Mouse (Mus musculus) intestine, embryonic 15.5 days (tissue): ENCODE results near the gene Ccdc155. TPM values are rescaled to one million over a fixed set of nuclear protein-coding genes. Genes with fewer than 3 reads are reported as not detected.
"Not testable (repeated sequence)": the region's sequence is repeated elsewhere in the genome, so short reads cannot be mapped to it uniquely, and the experiment has no call there.

Experiments used
- ATAC-seq: fragments of 200-750 bp; cut with Nextera tagmentation; 2 replicates; pipeline ENCODE4 v1.8.0; 2017; ENCODE audit warnings: moderate TSS enrichment, moderate library complexity
- H3K27ac ChIP-seq: fragments of 300-500 bp; sonication (generic); 2 replicates; pipeline ENCODE4 v1.5.1; 2015; ENCODE audit warnings: mild to moderate bottlenecking, inconsistent platforms
- H3K27me3 ChIP-seq: fragments of 300-500 bp; sonication (generic); replicated peaks from 2 replicates; pipeline ENCODE4 v1.6.1; 2015; ENCODE audit warnings: inconsistent platforms
- H3K36me3 ChIP-seq: fragments of 300-500 bp; sonication (generic); 2 replicates; pipeline ENCODE4 v1.6.1; 2015; ENCODE audit warnings: inconsistent platforms
- H3K4me1 ChIP-seq: fragments of 300-500 bp; sonication (generic); replicated peaks from 2 replicates; pipeline ENCODE4 v1.6.1; 2015; ENCODE audit warnings: inconsistent platforms
- H3K4me2 ChIP-seq: fragments of 300-500 bp; sonication (generic); replicated peaks from 2 replicates; pipeline ENCODE4 v1.6.1; 2015; ENCODE audit warnings: mild to moderate bottlenecking, inconsistent platforms
- H3K4me3 ChIP-seq: fragments of 300-500 bp; sonication (generic); replicated peaks from 2 replicates; pipeline ENCODE4 v1.5.1; 2015; ENCODE audit warnings: inconsistent platforms
- H3K9ac ChIP-seq: fragments of 300-500 bp; sonication (generic); 2 replicates; pipeline ENCODE4 v1.6.1; 2015; ENCODE audit warnings: inconsistent platforms
- H3K9me3 ChIP-seq: fragments of 300-500 bp; sonication (generic); 2 replicates; pipeline ENCODE4 v1.6.1; 2016; ENCODE audit warnings: inconsistent platforms
- WGBS: fragments of 180-500 bp; shearing (Covaris S2); methylation state at CpG from one replicate; pipeline ENCODE4 v1.1.7; 2015; 5-methylcytosine and 5-hydroxymethylcytosine counted together
- polyA plus RNA-seq: library from polyadenylated mRNA; unstranded; fragments of >200 nt; fragmentation: Nextera tagmentation; extraction: Ambion mirVana; gene quantifications from 2 replicates; pipeline ENCODE4 v1.2.1, GENCODE M21; 2015

Ccdc155 gene
- polyA plus RNA-seq, 1 experiment from 2014 or later, result 0.69 TPM

DNA sequence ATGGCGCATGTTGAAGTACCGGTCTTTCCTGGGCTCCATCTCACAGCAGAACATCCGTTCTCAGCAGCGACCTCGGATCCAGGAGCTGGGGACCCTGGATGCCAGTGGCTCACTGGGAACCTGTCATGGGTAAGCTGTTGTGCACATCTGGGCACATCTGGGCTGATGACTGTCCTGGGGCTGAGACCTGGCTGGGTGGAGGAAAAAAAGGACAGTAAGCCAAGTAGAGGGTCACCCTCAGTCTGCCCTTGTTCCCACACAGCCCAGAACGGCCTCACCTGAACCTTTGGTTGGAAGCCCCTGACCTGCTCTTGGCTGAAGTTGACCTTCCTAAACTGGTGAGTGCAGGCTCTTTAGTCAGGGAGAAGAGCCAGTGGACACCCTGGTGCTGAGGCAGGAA, 45.7 kb downstream of the Ccdc155 start:
- Histone ChIP-seq H3K9ac (no peak overlapping the region), H3K4me2 (no peak overlapping the region), H3K36me3 (peaks cover 6% of the 10 kb centered on the region; the same call in 1 of the 2 replicates), H3K27ac (no peak overlapping the region), H3K27me3 (peaks cover 17% of the 10 kb centered on the region), H3K9me3 (no peaks in the 10 kb centered on the region), H3K4me1 (peaks cover 13% of the 10 kb centered on the region), H3K4me3 (no peak overlapping the region)
- 96% methylated on average over 6 of the region's 6 CpGs for WGBS
- no peak for ATAC-seq

DNA sequence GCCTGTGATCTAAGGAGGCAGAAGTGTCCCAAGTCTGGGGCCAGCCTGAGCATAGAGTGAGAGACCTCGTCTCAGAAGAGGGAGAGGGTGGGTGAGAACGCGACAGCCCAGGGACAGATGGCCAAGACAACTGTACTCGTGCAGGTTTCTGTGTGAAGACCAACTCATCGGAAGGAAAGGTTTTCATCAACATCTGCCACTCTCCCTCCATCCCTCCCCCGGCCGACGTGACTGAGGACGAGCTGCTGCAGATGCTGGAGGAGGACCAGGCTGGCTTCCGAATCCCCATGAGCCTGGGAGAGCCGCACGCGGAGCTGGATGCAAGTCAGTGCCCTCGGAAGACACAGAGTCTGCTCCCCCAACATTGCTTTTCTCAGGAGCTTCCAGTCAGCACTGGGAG, 47.2 kb downstream of the Ccdc155 start:
- Histone ChIP-seq H3K27ac (no peak overlapping the region), H3K4me2 (no peak overlapping the region), H3K36me3 (peaks cover 6% of the 10 kb centered on the region; the same call in 1 of the 2 replicates), H3K4me1 (peaks cover 8% of the 10 kb centered on the region; the same call in 1 of the 2 replicates), H3K9ac (no peak overlapping the region), H3K9me3 (no peaks in the 10 kb centered on the region), H3K27me3 (peaks cover 2% of the 10 kb centered on the region; the same call in 1 of the 2 replicates), H3K4me3 (no peak overlapping the region)
- 86% methylated on average over 14 of the region's 14 CpGs for WGBS
- ATAC-seq, result no peak

DNA sequence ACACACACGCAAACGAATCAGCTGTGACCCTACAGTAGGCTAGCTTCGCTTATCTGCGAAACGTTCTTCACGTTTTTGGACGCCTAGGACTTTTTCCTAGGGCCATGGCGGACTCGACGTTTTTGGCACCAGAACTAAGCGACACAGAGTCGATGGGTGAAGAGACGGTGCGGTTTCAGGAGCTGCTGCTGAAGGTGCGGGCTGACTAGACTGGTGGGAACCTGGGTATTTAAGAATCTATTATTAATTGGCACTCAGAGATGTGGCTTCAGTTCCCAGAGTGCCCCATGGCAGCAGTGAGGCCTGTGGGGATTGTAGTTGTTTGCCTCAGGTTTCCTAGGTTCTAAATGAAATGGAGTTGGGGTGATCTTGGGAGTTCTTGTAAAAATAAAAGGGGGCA, 48.5 kb downstream of the Ccdc155 start:
- no peaks in the 10 kb centered on the region for H3K27me3 ChIP-seq
- no peak overlapping the region for H3K9ac ChIP-seq
- no peaks in the 10 kb centered on the region for H3K9me3 ChIP-seq
- H3K4me3 ChIP-seq, result no peak overlapping the region
- no peak overlapping the region for H3K4me2 ChIP-seq
- H3K4me1 ChIP-seq, result peaks cover 9% of the 10 kb centered on the region; the same call in 1 of the 2 replicates
- no peak for ATAC-seq
- WGBS, result 94% methylated on average over 15 of the region's 15 CpGs
- H3K27ac ChIP-seq, result no peak overlapping the region
- peaks cover 6% of the 10 kb centered on the region; the same call in 1 of the 2 replicates for H3K36me3 ChIP-seq

DNA sequence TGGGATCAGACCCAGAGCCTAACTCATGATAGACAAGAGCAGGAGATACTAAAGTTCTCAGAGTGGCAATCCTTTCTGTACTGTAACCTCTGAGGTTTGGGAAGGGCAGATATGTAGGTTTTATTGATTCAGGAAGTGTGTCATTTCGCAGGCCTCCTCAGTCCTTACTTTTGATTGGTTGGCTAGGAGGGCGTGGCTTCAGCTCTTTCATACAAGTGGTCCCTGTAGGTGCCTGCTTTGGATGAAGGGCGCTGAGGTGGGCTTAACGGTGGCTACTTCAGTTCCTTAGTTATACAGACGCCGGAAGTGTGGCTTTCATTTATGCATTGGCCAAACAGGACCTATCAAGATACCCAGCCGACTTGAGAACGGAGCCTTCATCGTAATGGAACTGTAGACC, 49.1 kb downstream of the Ccdc155 start:
- H3K9ac ChIP-seq, result no peak overlapping the region
- H3K27me3 ChIP-seq, result no peaks in the 10 kb centered on the region
- ATAC-seq, result no peak
- no peaks in the 10 kb centered on the region for H3K9me3 ChIP-seq
- no peak overlapping the region for H3K27ac ChIP-seq
- no peak overlapping the region for H3K4me3 ChIP-seq
- WGBS, result 81% methylated on average over 9 of the region's 9 CpGs
- peak overlapping the region; percentile 66; the same call in 1 of the 2 replicates for H3K4me2 ChIP-seq
- H3K4me1 ChIP-seq, result peaks cover 15% of the 10 kb centered on the region
- 0 out of 2 replicates have a peak, but pooled peaks cover 6% of the 10 kb centered on the region for H3K36me3 ChIP-seq

DNA sequence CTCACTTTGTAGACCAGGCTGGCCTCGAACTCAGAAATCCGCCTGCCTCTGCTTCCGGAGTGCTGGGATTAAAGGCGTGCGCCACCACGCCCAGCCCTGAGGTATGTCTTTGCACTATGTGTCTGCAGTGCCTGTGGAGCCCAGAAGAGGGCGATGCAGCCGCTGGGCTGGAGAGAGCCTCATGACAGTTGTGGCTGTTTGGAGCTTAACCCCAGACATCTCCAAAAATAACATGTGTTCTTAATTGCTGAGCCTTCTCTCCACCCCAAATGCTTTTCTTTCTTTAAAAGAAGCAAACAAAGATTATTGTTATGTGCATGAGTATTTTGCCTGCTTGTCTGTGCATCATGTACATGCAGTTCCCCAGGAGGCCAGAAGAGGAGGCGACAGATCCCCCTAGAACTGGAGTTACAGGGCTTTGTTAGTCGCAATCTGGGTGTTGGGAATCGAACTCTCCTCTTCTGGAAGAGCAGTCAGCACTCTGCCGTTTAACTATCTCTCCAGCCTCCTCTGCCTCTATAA, 49.6 kb downstream of the Ccdc155 start:
- Histone ChIP-seq H3K9ac (no peak overlapping the region), H3K9me3 (no peaks in the 10 kb centered on the region), H3K4me3 (peak overlapping the region; percentile 62), H3K36me3 (0 out of 2 replicates have a peak, but pooled peaks cover 6% of the 10 kb centered on the region), H3K27me3 (no peaks in the 10 kb centered on the region), H3K4me2 (peak overlapping the region; percentile 66), H3K4me1 (peaks cover 17% of the 10 kb centered on the region), H3K27ac (0 out of 2 replicates have a peak overlapping the region, but pooled peaks have one; percentile 38)
- 78% methylated on average over 12 of the region's 12 CpGs for WGBS
- peak; percentile 15 for ATAC-seq

DNA sequence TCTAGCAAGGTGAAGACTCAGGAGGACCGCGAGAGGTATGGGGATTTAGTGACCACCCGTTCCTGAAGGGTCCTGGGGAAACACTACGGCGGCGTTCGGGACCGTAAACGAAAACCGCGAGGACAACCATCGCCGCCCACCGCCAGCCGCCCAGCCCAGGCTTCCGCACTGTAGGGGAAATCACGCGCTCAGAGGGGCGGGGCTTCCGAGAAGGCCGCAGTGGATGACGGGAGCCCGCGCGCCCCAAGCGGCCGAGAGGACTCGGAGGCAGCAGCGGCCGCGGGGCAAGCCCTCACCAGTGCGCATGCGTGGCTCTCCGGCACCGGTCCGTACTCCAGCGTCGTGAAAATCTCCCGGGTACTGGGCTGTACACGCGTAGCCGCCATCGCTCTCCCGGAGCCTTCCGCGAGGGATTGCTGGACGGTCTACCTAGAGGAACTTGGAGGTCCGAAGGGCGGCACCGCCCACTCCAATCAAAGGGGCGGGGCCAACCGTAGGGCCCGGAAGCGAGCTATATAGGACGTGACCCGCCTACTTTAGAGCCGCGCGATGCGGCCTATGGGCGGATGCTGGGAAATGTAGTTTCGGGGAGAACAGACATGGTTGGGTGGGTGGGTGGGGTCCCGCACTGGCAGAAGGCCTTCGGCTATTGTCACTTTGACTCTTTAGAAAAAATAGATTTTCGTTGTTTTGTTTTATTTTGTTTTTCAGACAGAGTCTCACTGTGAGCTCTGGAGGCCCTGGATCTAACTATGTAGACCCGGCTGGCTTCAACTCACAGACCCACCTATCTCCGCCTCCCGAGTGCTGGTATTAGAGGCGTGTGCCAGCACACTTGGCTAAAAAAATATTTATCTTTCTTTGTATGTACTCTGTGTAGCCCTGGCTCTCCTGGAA, 50.3 kb downstream of the Ccdc155 start, which contains the start of the genes Pih1d1 and Aldh16a1:
Gene Pih1d1, plus strand, starts transcription at position 208 of the 897 bp plus-strand sequence.
Gene Aldh16a1, minus strand, starts transcription at position 489 of the 897 bp plus-strand sequence.
- peak; percentile 97 for ATAC-seq

DNA sequence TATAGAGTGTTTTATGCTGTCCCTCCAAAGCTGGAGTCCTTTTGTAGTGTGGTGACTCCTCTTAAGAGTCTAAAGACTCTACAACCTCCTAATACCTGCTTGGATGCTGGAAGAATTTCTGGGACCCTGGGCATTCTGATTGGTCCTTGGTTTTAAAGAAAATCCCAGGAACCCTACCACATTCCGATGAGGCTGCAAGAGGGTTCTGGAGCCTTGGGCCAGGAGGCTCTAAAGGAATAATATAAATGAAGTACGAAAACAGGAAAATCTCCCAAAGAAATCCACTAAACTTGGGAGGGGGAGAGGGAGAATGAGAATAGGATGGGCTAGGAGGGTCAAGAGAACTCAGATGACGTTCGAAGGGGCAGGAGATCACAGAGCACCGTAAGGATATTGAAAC, 51.1 kb downstream of the Ccdc155 start:
- H3K27me3 ChIP-seq, result no peaks in the 10 kb centered on the region
- H3K9ac ChIP-seq, result peak overlapping the region; percentile 67
- H3K9me3 ChIP-seq, result no peaks in the 10 kb centered on the region
- 2% methylated on average over 5 of the region's 5 CpGs for WGBS
- peak overlapping the region; percentile 62 for H3K4me3 ChIP-seq
- peaks cover 23% of the 10 kb centered on the region for H3K4me1 ChIP-seq
- peak; percentile 4; the same call in 1 of the 2 replicates for ATAC-seq
- peak overlapping the region; percentile 66 for H3K4me2 ChIP-seq
- 0 out of 2 replicates have a peak, but pooled peaks cover 6% of the 10 kb centered on the region for H3K36me3 ChIP-seq
- H3K27ac ChIP-seq, result peak overlapping the region; percentile 95

More for the DNA sequence above, 50.3 kb downstream of the Ccdc155 start, which contains the start of the genes Pih1d1 and Aldh16a1:
- whole genome bisulfite sequencing, result 3% methylated on average over 69 of the region's 69 CpGs
- Histone ChIP-seq H3K9me3 (no peaks in the 10 kb centered on the region), H3K27ac (peak within 1 kb of the TSS; percentile 95), H3K36me3 (0 out of 2 replicates have a peak, but pooled peaks cover 6% of the 10 kb centered on the region), H3K4me3 (peak within 1 kb of the TSS; percentile 62), H3K4me2 (peak within 1 kb of the TSS; percentile 66), H3K9ac (peak within 1 kb of the TSS; percentile 67), H3K27me3 (no peaks in the 10 kb centered on the region), H3K4me1 (peaks cover 17% of the 10 kb centered on the region)

DNA sequence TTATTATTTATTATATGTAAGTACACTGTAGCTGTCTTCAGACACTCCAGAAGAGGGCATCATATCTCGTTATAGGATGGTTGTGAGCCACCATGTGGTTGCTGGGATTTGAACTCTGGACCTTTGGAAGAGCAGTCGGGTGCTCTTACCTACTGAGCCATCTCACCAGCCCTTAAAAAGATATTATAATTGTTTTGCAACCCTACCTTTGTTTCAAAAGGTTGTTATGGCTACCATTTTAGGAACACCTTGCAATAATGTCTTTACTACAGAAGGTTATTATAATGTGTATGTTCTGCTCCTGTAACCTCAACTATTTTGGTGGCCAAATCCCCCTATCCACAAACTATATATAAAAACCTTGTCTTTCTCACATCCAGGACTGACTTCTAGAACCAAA, 51.6 kb downstream of the Ccdc155 start:
- H3K4me2 ChIP-seq, result peak overlapping the region; percentile 66
- H3K4me3 ChIP-seq, result peak overlapping the region; percentile 62; the same call in 1 of the 2 replicates
- H3K9me3 ChIP-seq, H3K36me3 ChIP-seq, H3K9ac ChIP-seq, H3K27ac ChIP-seq, ATAC-seq, H3K27me3 ChIP-seq: not testable (repeated sequence)
- H3K4me1 ChIP-seq, result peaks cover 26% of the 10 kb centered on the region
- WGBS, result 87% methylated on average over 2 of the region's 2 CpGs

DNA sequence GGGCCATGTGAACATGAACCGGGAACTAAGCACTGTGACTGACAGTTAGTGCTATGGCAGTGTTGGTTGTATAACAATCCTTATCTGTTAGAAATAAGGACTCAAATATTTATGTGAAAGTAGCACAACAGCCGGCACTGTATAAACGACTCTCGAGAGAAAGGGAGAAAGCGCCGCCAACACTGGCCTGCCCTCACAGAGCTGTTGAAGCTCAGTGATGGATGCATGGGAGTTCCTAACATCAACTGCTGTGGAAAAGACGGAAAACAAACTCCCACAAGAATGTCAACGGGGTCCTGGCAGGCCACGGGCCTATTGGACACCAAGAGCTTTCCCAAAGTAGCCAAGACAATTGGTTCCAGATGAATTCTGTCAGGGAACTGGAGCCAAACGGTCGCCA, 53.4 kb downstream of the Ccdc155 start:
- no peak overlapping the region for H3K4me2 ChIP-seq
- peak overlapping the region; percentile 79 for H3K27ac ChIP-seq
- 42% methylated on average over 11 of the region's 11 CpGs for WGBS

DNA sequence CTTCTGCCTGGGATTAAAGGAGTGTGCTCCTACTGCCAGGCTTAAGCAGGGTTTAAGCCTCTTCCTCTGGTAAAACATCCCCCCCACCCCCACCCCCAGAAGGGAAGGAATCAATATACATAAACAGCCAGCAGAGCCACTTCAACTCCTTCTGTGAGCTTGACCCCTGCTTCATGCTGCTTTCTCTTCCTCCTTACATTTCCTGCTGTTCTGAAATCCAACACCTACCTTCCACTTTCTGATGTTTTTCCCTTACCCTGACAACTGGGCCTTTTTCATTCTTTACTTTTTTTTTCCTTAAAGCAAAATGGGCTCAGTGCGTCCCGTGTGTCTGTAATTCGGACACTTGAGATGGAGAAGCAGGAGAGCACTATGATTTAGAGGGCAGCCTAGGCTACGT, 54.4 kb downstream of the Ccdc155 start:
- no peak overlapping the region for H3K4me2 ChIP-seq
- H3K4me1 ChIP-seq, result peaks cover 23% of the 10 kb centered on the region
- peak overlapping the region; percentile 79 for H3K27ac ChIP-seq
- no peak overlapping the region for H3K4me3 ChIP-seq
- 53% methylated on average over 4 of the region's 4 CpGs for WGBS
- 0 out of 2 replicates have a peak, but pooled peaks cover 12% of the 10 kb centered on the region for H3K36me3 ChIP-seq
- H3K27me3 ChIP-seq, result no peaks in the 10 kb centered on the region
- no peak for ATAC-seq
- H3K9me3 ChIP-seq, result no peaks in the 10 kb centered on the region
- no peak overlapping the region; the same call in 1 of the 2 replicates for H3K9ac ChIP-seq

More for the DNA sequence above, 53.4 kb downstream of the Ccdc155 start:
- H3K9me3 ChIP-seq, result no peaks in the 10 kb centered on the region
- H3K9ac ChIP-seq, result no peak overlapping the region
- H3K4me1 ChIP-seq, result peaks cover 26% of the 10 kb centered on the region
- 0 out of 2 replicates have a peak, but pooled peaks cover 4% of the 10 kb centered on the region for H3K36me3 ChIP-seq
- H3K4me3 ChIP-seq, result no peak overlapping the region
- H3K27me3 ChIP-seq, result no peaks in the 10 kb centered on the region
- no peak for ATAC-seq

DNA sequence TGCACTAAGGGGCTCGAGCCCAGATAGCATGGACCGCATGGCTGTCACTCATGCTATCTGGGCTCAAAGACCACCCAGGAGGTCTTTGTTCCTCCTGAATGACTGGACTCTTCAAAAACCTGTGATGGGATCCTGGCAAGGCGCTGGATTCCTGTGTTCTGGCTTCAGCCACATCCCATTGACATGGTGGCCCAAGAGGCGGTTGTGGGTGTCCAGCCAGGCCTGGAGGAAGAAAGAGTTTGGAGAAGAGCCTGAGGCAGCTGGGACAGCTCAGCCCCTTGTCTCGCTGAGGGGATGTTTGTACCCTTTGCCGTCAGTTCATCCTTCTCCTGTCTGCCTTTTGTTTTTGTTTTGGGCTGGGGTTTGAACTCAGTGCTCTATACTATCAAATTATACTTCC, 55.1 kb downstream of the Ccdc155 start:
- Histone ChIP-seq H3K4me1 (peaks cover 18% of the 10 kb centered on the region), H3K4me3 (no peak overlapping the region), H3K4me2 (no peak overlapping the region), H3K27ac (peak overlapping the region; percentile 60), H3K9ac (no peak overlapping the region), H3K27me3 (no peaks in the 10 kb centered on the region), H3K36me3 (peaks cover 16% of the 10 kb centered on the region), H3K9me3 (no peaks in the 10 kb centered on the region)
- 64% methylated on average over 6 of the region's 6 CpGs for WGBS
- ATAC-seq, result no peak

DNA sequence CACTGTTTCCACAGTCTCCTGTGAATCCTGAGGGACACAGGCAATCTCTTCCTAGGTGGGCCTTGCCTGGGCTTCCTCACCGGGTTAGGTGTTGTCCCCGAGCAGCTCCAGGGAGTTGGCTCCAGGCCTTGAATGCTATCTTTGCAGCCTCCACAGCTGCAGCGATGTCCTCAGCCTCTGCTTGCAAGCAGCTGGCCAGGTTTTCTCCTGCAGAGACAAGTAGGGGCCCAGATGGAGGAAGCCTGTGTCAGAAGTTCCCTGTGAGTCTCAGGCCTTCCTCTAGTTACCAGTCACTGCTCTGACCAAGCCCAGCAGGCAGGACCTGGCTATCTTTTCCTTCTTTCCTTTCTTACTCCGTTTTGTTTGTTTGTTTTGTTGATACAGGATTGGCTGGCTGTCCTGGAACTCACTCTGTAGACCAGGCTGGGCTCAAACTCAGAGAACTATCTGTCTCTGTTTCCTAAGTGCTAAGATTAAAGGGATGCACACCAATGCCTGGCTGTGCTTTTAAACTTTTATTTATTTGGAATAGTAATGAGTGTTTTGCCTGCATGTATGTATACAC, 56.1 kb downstream of the Ccdc155 start:
- WGBS, result 46% methylated on average over 4 of the region's 4 CpGs
- H3K27ac ChIP-seq, result peak overlapping the region; percentile 18; the same call in 1 of the 2 replicates
- no peak for ATAC-seq
- no peaks in the 10 kb centered on the region for H3K27me3 ChIP-seq
- no peak overlapping the region for H3K9ac ChIP-seq
- no peaks in the 10 kb centered on the region for H3K9me3 ChIP-seq
- peaks cover 22% of the 10 kb centered on the region for H3K36me3 ChIP-seq
- H3K4me2 ChIP-seq, result no peak overlapping the region
- H3K4me3 ChIP-seq, result no peak overlapping the region
- peaks cover 18% of the 10 kb centered on the region for H3K4me1 ChIP-seq
